Mouse (Mus musculus): ENCODE results near the gene Casc1.

Casc1 gene

GRCm38 (mm10) chr6:145202432-145203125 is 8.2 kb downstream of the Casc1 start:
- in situ Hi-C loops (cut with MseI, MboI) = no loop called here

DNA sequence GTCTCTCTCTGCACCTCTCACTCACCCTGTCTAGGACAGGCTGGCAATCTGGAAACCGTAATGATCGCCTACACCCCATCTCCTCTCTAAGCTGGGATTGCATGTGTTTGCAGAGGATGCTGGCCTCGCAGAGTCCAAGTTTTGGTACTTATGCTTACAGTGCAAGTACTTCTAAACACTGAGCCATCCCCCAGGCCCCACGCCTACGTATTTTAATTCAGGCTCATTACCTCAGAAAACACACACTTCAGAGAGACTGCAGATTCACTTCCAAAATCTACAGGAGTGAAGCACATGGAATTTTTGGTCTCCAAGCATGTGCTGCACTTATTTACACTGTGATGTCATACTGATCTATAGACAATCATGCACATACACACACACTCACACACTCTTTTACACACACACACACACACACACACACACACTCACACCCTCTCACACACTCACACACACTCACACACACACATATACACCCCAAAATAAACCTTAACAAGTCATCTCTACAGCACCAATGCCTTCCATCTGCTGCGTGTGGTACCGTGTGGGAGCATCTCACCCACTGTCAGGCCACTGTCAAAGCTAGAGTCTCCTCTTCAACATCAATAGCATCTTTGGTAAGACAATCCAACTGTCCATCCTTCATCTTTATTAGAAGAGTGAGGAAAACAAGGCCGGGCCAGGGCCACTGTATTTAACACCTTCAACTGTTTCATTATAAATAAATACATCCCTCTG is 12.7 kb downstream of the Casc1 start:
- in situ Hi-C loops (cut with MseI, MboI) = no loop called here

DNA sequence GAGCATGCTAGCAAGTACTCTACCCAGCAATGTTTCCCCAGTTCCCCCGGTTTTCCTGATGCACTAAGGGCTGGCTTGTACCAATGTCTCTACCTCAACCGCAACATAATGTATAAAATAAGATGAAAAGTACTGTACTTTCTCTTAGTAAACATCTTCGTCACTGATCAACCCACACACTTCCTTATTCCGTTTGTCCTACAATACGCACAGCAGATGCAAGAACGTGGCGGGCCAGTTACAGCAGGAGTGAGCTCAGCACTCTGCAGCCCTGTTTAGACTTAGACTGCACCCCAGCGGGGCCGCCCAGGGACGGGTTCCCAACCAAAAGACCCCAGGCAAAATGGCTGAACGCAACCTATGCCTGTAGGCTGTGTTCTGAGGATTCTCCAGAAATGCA is 17.4 kb downstream of the Casc1 start:
- in situ Hi-C loops (cut with MseI, MboI) = no loop called here

- in situ Hi-C loops (cut with MseI, MboI) = no loop called here
These were observed 17.8 kb downstream of the Casc1 start for GRCm38 (mm10) chr6:145193038-145193437.

- in situ Hi-C loops (cut with MseI, MboI) = loop anchor here in 1 of 2 experiments (10.0 kb wide), 2 partner anchors 103 to 157 kb away; no protein-coding TSS in a partner anchor
These were observed 23.4 kb downstream of the Casc1 start for GRCm38 (mm10) chr6:145187093-145188088.

GRCm38 (mm10) chr6:145186096-145186495 is 24.7 kb downstream of the Casc1 start:
- in situ Hi-C loops (cut with MseI, MboI) = loop anchor here in 1 of 2 experiments (10.0 kb wide), 2 partner anchors 101 to 159 kb away; no protein-coding TSS in a partner anchor

- in situ Hi-C loops (cut with MseI, MboI) = loop anchor here in 1 of 2 experiments (10.0 kb wide), 2 partner anchors 97 to 163 kb away; no protein-coding TSS in a partner anchor
These were observed 28.8 kb downstream of the Casc1 start for GRCm38 (mm10) chr6:145182044-145182443.

DNA sequence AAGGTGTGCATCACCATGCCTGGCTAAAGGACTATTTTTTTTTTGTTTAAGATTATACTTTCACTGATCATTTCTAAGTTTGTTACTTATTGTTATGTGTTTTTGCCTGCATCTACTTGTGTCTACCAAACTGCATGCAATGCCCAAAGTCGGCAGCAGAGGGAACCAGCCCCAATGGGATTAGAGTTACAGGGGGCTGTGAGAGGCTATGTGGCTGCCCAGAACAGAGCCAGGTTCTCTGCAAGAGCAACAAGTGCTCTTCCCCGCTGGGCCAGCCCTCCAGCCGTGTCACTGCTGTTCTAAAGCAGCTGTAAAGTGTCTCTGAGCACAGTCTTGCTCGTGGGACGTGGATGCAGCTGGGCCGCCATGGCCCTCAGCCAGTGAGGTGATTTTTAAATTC is 31.1 kb downstream of the Casc1 start:
- in situ Hi-C loops (cut with MseI, MboI) = loop anchor here in 1 of 2 experiments (10.0 kb wide), 2 partner anchors 95 to 165 kb away; no protein-coding TSS in a partner anchor

- in situ Hi-C loops (cut with MseI, MboI) = no loop called here
These were observed 34.3 kb downstream of the Casc1 start for GRCm38 (mm10) chr6:145176474-145176873.

DNA sequence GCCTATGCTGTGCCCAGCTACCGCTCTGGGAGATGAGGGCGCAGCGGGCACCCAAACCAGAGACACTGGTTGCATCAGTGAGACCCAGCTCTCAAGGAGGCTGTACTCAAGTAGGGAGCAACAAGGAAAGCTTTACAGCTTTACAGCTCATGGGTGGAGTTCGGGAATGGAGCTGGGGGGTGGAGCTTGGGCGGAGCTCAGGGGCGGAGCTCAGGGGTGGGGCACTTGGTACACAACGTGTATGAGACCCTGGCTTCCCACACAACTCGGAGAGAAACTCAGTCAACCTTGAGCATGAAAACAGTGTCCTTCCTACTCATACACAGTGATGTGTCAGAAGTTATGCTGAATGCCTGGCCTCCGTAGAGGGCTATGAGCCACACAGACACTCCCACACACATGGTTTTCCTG is 35.2 kb downstream of the Casc1 start:
- in situ Hi-C loops (cut with MseI, MboI) = no loop called here

DNA sequence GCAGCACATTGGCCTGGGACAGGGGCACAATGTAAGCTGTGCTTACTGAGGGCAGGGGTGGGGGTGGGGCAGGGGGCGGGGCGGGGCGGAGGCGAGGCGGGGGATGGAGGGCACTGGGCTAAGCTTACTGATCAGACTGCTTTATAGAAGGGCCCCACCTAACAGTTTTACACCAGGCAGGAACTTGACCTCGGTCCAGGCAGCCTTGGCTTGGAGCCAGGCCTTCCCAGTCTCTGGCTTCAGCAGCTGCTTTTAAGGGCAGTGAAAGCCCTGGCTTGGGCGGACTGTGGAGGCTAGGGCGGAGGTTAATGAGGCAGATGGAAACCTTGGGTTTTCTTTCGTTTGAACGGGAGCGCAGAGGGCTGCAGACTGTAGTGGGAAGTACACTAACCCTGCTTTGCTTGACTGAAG is 37.0 kb downstream of the Casc1 start:
- in situ Hi-C loops (cut with MseI, MboI) = no loop called here

GRCm38 (mm10) chr6:145171892-145172606 is 38.8 kb downstream of the Casc1 start:
- in situ Hi-C loops (cut with MseI, MboI) = no loop called here

DNA sequence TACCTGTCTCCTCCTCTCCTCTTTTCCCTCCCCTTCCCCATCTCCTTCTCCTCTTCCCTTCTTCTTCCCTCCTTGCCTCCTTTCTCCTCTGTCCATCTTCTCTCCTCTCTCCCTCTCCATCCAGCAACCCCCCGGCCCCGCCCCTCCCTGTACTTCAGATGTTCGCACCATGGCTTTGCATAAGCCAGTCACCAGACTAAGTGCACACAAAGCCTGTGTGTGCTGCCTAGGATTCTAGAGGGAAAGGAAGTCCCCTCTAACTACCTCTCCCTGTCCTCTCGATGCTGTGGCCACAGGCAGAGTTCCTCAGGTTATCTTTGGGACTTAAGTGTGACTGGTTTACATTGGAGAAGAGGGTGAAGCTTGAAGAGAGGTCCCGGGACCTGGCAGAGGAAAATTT is 50.2 kb downstream of the Casc1 start:
- in situ Hi-C loops (cut with MseI, MboI) = no loop called here

DNA sequence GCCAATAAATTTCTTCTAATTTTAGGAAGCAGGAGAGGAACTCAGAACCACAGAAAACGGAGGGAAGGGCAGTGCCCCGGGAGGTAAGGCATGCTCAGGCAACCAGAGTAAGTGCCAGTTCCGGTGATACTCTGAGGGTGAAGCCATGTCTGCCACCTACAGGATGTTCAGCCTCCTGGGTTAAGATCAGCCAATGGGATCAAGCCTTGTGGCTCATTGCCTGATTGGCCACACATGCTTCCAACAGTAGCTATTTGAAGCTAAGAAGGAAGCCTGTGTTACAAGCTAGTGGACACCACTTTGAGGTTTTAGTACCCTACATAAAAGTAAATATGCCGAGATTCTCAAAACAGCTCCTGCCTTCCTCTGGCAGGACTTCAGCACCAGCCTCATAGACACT is 52.2 kb downstream of the Casc1 start:
- in situ Hi-C loops (cut with MseI, MboI) = no loop called here

- in situ Hi-C loops (cut with MseI, MboI) = no loop called here
These were observed 61.8 kb downstream of the Casc1 start for GRCm38 (mm10) chr6:145149054-145149453.

DNA sequence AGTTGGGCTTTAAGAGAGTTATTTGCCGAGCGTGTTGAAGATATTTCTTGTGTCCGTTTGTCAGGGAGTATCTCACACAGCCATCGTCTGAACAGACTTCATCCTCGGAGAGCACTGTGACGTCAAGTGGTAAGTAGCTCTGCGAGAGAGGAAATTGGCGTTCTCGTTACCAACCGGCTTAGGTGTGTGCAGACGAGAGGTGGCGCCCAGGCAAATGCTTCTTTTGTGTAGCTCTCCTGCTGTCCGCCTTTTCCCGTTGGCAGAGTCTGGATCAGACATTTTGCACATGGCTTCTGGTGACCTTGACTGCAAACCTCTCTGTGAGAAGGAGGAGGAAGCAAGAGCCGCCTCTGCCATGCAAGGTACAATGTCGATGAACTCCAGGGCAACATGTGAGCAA is 63.1 kb downstream of the Casc1 start:
- in situ Hi-C loops (cut with MseI, MboI) = no loop called here

- in situ Hi-C loops (cut with MseI, MboI) = no loop called here
These were observed 65.6 kb downstream of the Casc1 start for GRCm38 (mm10) chr6:145145173-145145572.

DNA sequence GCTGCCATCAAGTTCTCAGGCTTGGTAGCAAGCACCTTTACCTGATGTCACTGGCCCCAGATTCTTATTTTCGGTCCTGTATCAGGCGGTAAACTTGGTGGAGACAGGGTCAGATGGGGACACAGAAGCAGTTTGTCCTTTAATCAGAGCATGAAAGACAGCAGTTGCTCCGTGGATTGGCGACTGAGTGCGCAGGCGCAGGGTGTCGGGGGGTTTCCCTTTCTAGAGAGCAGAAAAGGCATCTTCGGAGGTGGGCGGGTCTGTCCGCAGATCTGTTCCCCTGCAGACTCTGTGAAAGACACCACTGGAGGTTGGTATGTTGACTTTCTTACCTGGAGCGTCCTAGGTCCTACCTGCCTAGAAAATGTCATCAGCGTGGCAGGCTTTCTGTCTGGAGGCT is 69.0 kb downstream of the Casc1 start:
- in situ Hi-C loops (cut with MseI, MboI) = no loop called here

DNA sequence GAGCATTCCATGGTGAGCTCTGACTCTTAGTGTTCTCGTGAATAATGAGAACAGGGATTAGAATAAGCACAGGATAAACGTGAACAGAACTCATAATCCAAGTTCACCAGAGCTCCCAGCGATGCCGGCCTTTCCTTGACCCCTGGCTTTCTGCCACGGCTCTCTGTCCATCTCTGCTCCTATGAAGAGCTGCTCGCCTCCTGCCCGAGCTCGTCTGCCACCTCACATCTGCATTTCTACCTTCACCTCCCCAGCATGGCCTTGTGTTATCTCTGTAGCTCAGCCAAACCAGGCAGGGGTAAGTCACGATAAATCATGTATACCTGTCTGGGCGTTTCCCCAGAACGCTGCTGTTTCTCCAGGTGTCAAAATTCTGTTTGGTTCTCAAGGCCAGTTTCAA is 70.1 kb downstream of the Casc1 start:
- in situ Hi-C loops (cut with MseI, MboI) = no loop called here

DNA sequence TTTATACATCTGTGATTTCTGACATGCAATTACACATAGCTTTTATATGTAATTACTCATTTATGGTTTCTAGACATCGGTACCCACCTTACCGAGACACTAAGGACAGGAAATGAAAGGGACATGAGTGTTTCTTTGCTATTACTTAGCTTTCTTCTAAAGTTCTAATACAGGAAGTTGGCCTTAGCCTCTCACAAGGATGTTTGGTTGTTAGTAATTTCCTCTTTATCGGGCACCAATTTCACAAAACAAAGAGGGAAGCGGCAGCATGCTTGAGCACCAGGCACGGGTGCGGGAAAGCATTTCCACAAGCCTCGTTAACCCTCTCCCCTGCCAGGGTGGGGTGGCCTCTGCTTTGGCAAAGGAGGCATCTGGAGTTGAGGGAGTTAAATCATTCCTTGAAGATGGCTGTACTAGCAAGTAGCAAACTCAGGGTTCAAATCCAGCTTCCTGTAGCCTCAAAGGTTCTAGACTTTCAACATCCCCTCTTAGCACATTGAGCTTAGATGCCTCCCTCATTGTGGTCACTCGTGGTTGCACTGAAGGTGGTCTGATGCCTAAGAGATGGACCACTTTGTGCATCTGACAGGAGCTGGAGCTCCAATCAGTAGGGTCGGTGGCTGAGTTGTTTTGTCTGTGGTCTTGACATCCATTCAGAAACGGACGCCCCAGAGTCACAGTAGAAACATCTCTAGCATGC is 70.9 kb downstream of the Casc1 start:
- in situ Hi-C loops (cut with MseI, MboI) = no loop called here

Data from mouse trophoblast stem cell (cell line).